Mouse (Mus musculus) intestine, postnatal 0 days (tissue): ENCODE data around the gene Lasp1. TPM values are rescaled to one million over a fixed set of nuclear protein-coding genes. Genes with fewer than 3 reads are reported as not detected.
A peak's percentile ranks its signal among the peaks of the same experiment; 100 is the strongest.
"Not testable (repeated sequence)": the region's sequence is repeated elsewhere in the genome, so short reads cannot be mapped to it uniquely, and the experiment has no call there.

ENCODE experiments used
- ATAC-seq: fragments of 200-750 bp; cut with Nextera tagmentation; 2 replicates; pipeline ENCODE4 v1.8.0; 2017; ENCODE audit warnings: mild to moderate bottlenecking, moderate TSS enrichment, moderate library complexity
- H3K27ac ChIP-seq: fragments of 300-500 bp; sonication (generic); 2 replicates; pipeline ENCODE4 v1.5.1; 2014; ENCODE audit warnings: mild to moderate bottlenecking, low read depth, low read length, moderate library complexity
- H3K27me3 ChIP-seq: fragments of 300-500 bp; sonication (generic); replicated peaks from 2 replicates; pipeline ENCODE4 v1.6.1; 2014; ENCODE audit warnings: low read length, mixed read lengths; ENCODE audit not compliant: control insufficient read depth, insufficient read depth
- H3K36me3 ChIP-seq: fragments of 300-500 bp; sonication (generic); 2 replicates; pipeline ENCODE4 v1.6.1; 2014; ENCODE audit warnings: mild to moderate bottlenecking, moderate library complexity; ENCODE audit not compliant: control insufficient read depth, insufficient read depth
- H3K4me1 ChIP-seq: fragments of 300-500 bp; sonication (generic); replicated peaks from 2 replicates; pipeline ENCODE4 v1.6.1; 2014; ENCODE audit warnings: antibody characterized with exemption, low read length, mixed read lengths; ENCODE audit not compliant: control insufficient read depth, insufficient read depth
- H3K4me2 ChIP-seq: fragments of 300-500 bp; sonication (generic); replicated peaks from 2 replicates; pipeline ENCODE4 v1.6.1; 2014; ENCODE audit warnings: low read depth, mild to moderate bottlenecking, moderate library complexity
- H3K4me3 ChIP-seq: fragments of 300-500 bp; sonication (generic); 2 replicates; pipeline ENCODE4 v1.5.1; 2014; ENCODE audit warnings: low read depth, low read length
- H3K9ac ChIP-seq: fragments of 300-500 bp; sonication (generic); 2 replicates; pipeline ENCODE4 v1.6.1; 2014; ENCODE audit warnings: mild to moderate bottlenecking, low read depth, low read length
- H3K9me3 ChIP-seq: fragments of 300-500 bp; sonication (generic); 2 replicates; pipeline ENCODE4 v1.6.1; 2016; ENCODE audit warnings: mixed run types; ENCODE audit not compliant: control insufficient read depth
- CTCF ChIP-seq: sonication (generic); IDR thresholded peaks from 2 replicates; pipeline ENCODE4 v1.5.1; 2016; ENCODE audit warnings: low read depth, mild to moderate bottlenecking, control low read depth, antibody characterized with exemption, moderate library complexity
- WGBS: fragments of 180-500 bp; shearing (Covaris S2); extraction: QIAGEN DNeasy Blood & Tissue Kit; methylation state at CpG from one replicate; pipeline ENCODE4 v1.1.7; 2014; 5-methylcytosine and 5-hydroxymethylcytosine counted together
- polyA plus RNA-seq: library from polyadenylated mRNA; unstranded; fragments of >200 nt; fragmentation: Nextera tagmentation; extraction: Ambion mirVana; gene quantifications from 2 replicates; pipeline ENCODE4 v1.2.1, GENCODE M21; 2015

The Lasp1 gene
- polyA plus RNA-seq, 1 experiment from 2014 or later, result 98.2 TPM

DNA sequence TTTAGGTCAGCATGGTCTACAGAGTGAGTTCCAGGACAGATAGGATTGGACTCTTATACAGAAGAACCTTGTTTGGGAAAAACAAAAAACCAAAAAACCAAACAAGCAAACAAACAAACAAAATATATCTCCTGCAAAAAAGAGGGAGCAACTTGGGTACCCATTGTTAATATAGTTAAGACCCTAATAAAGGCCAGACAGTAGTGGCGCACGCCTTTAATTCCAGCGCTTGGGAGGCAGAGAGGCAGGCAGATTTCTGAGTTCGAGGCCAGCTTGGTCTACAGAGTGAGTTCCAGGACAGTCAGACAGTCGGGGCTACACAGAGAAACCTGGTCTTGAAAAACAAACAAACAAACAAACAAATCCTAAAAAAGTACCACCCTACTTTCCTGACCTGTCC, 9.1 kb upstream of the Lasp1 start:
- WGBS, result 89% methylated on average over 5 of the region's 5 CpGs
- TF ChIP-seq CTCF, result no peak
- no peaks in the 10 kb centered on the region for H3K36me3 ChIP-seq
- no peaks in the 10 kb centered on the region for H3K9me3 ChIP-seq
- H3K4me1 ChIP-seq, result no peaks in the 10 kb centered on the region
- no peak overlapping the region for H3K4me2 ChIP-seq
- H3K9ac ChIP-seq, result no peak overlapping the region
- no peaks in the 10 kb centered on the region for H3K27me3 ChIP-seq
- no peak for ATAC-seq
- H3K4me3 ChIP-seq, result no peak overlapping the region
- no peak overlapping the region for H3K27ac ChIP-seq

DNA sequence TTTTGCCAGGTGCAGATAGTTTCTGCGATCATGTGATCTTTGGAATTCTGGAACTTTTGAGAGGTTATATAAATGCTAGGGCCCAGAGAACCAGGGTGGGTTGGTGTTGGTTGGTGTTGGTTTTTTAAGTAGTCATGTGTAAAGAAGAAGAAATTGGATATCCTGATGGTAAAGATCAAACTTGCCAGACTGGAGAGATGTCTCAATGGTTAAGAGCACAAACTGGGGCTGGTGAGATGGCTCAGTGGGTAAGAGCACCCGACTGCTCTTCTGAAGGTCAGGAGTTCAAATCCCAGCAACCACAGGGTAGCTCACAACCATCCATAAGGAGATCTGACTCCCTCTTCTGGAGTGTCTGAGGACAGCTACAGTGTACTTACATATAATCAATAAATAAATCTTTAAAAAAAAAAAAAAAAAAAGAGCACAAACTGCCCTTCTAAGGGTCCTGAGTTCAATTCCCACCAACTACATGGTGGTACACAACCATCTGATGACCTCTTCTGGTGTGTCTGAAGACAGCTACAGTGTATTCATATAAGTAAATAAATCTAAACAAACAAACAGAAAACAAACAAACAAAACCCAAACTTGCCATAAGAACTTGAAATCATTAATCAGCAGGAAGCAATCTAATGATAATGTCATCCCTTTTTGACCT, 7.9 kb upstream of the Lasp1 start:
- ATAC-seq, H3K9me3 ChIP-seq, H3K36me3 ChIP-seq, H3K4me2 ChIP-seq, H3K9ac ChIP-seq, H3K27ac ChIP-seq, H3K4me3 ChIP-seq, H3K4me1 ChIP-seq, H3K27me3 ChIP-seq: not testable (repeated sequence)
- WGBS, result 69% methylated on average over 2 of the region's 2 CpGs

DNA sequence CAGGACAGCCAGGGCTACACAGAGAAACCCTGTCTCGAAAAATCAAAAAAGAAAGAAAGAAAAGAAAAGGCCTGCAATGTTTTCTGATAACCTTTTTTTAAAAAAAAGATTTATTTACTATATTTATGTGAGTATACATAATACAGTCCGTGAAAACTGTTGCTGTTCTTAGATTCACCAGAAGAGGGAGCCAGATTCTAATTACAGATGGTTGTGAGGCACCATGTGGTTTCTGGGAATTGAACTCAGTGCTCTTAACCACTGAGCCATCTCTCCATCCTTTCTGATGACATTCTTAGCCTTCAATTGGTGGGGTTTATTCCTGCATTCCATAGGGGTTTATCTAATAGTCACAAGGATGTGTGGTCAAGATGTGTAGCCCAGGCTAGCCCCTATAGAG, 5.6 kb upstream of the Lasp1 start:
- Histone ChIP-seq H3K36me3 (no peaks in the 10 kb centered on the region), H3K27ac (no peak overlapping the region), H3K9me3 (no peaks in the 10 kb centered on the region), H3K4me3 (no peak overlapping the region), H3K4me1 (no peaks in the 10 kb centered on the region), H3K27me3 (no peaks in the 10 kb centered on the region), H3K9ac (no peak overlapping the region), H3K4me2 (no peak overlapping the region)
- 4% methylated on average over 2 of the region's 2 CpGs for WGBS
- ATAC-seq, result 0 out of 2 replicates have a peak, but pooled peaks have one; percentile 37
- TF ChIP-seq CTCF, result peak; percentile 84

DNA sequence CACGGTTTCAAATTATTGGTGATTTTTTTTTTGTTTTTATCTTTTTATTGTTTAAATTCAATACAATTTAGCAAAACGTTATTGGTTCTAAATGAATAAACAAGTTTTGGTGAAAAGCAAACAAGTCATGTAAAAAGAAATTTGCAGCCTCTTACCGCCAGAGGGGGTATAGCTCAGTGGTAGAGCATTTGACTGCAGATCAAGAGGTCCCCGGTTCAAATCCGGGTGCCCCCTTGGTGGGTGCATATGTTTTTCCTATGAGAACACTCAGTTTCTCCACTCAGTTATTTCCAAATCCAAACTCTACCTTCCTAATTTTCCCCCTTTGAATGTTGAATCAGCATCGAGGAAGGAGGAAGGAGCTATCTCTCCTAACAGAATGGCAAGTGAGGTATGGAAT, 1.9 kb upstream of the Lasp1 start:
- no peak overlapping the region for H3K4me3 ChIP-seq
- TF ChIP-seq CTCF, result peak; percentile 61
- WGBS, result 6% methylated on average over 6 of the region's 6 CpGs
- no peak overlapping the region for H3K27ac ChIP-seq
- 0 out of 2 replicates have a peak overlapping the region, but pooled peaks have one; percentile 13 for H3K4me2 ChIP-seq
- no peaks in the 10 kb centered on the region for H3K36me3 ChIP-seq
- H3K9me3 ChIP-seq, result no peaks in the 10 kb centered on the region
- no peaks in the 10 kb centered on the region for H3K27me3 ChIP-seq
- H3K9ac ChIP-seq, result no peak overlapping the region
- ATAC-seq, result no peak
- 0 out of 2 replicates have a peak, but pooled peaks cover 7% of the 10 kb centered on the region for H3K4me1 ChIP-seq

DNA sequence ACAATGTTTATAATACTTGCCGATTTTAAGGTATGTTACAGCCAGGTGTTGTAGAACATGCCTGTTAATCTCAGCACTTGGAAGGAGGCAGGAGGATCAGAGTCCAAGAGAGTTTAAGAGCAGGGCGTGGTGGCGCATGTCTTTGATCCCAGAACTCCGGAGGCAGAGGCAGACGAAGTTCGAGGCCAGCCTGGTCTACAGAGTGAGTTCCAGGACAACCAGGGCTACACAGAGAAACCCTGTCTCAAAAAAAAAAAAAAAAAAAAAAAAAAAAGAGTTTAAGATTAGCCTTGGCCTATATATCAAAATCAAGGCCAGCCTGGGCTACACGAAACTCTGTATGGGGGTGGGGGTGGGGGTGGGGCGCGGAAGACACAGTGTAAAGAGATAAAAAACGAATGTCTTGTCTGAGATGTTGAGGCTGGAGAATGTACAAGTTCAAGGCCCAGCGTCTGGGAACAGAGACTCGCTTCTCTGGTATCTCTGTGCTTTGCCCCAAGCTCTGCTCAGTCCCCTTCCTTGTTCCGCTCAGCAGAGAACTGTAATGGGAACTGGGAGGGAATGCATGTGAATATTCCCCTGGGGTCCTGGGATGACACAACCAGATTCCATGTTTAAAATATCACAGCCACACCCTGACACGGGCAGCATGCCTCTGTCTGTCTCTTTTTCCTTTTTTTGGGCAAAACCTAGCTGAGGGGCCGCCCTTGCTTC, 1.3 kb upstream of the Lasp1 start:
- ATAC-seq, result no peak
- 54% methylated on average over 15 of the region's 15 CpGs for WGBS

DNA sequence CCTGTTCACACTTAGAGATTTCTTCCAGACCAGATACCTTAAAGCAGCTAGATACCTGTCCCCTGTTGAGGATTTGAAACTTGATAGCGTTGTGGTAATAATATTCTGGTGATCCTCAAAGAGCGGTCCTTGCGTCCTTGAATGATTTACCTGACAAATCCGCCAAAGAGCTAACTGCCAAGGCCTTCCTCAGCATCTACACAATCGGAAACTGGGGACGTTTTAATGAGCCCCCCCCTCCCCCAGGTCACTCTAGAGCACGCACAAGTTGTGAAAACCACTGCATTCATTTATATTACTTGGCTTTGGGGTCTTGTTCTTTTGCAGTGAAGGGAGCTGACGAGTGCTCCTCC, 741 bp upstream of the Lasp1 start:
- Histone ChIP-seq H3K27me3 (no peaks in the 10 kb centered on the region), H3K4me3 (no peak overlapping the region), H3K4me1 (0 out of 2 replicates have a peak, but pooled peaks cover 13% of the 10 kb centered on the region), H3K4me2 (peak overlapping the region; percentile 74), H3K36me3 (no peaks in the 10 kb centered on the region), H3K27ac (no peak overlapping the region), H3K9me3 (no peaks in the 10 kb centered on the region), H3K9ac (no peak overlapping the region)
- TF ChIP-seq CTCF, result no peak
- WGBS, result 50% methylated on average over 8 of the region's 8 CpGs
- ATAC-seq, result no peak

More for the DNA sequence above, 1.3 kb upstream of the Lasp1 start:
- Histone ChIP-seq H3K36me3 (no peaks in the 10 kb centered on the region), H3K4me2 (0 out of 2 replicates have a peak overlapping the region, but pooled peaks have one; percentile 13), H3K9me3 (no peaks in the 10 kb centered on the region), H3K4me3 (no peak overlapping the region), H3K4me1 (0 out of 2 replicates have a peak, but pooled peaks cover 12% of the 10 kb centered on the region), H3K9ac (no peak overlapping the region), H3K27me3 (no peaks in the 10 kb centered on the region), H3K27ac (no peak overlapping the region)
- no peak for TF ChIP-seq CTCF
